Mouse (Mus musculus) spleen, postnatal 14 days (tissue): ENCODE results near the gene Ugcg.

Experiments used
- DNase-seq, 2 experiments: peaks; one replicate each; pipeline ENCODE4 v3.0.0; 2021 to 2022; ENCODE audit warnings: low spot score in 2 of 2

Gene Ugcg

GRCm38 (mm10) chr4:59188802-59189545 is at the start of gene Ugcg:
Gene Ugcg, plus strand, starts transcription at chr4:59189257.
- DNase-seq: peak; percentile 74 to 77

GRCm38 (mm10) chr4:59149043-59149442 is 40.0 kb upstream of the Ugcg start:
- no peak for DNase-seq

GRCm38 (mm10) chr4:59150907-59151306 is 38.1 kb upstream of the Ugcg start:
- no peak for DNase-seq

GRCm38 (mm10) chr4:59151953-59152352 is 37.1 kb upstream of the Ugcg start:
- no peak for DNase-seq

- DNase-seq: no peak
These were observed 32.0 kb upstream of the Ugcg start for GRCm38 (mm10) chr4:59156897-59157592.

- DNase-seq: no peak
These were observed 31.4 kb upstream of the Ugcg start for GRCm38 (mm10) chr4:59157654-59158053.

GRCm38 (mm10) chr4:59160289-59160688 is 28.8 kb upstream of the Ugcg start:
- no peak for DNase-seq

- DNase-seq: no peak
These were observed 27.9 kb upstream of the Ugcg start for GRCm38 (mm10) chr4:59160959-59161670.

- DNase-seq: no peak
These were observed 25.0 kb upstream of the Ugcg start for GRCm38 (mm10) chr4:59164034-59164433.

GRCm38 (mm10) chr4:59167251-59167847 is 21.7 kb upstream of the Ugcg start:
- DNase-seq: no peak

- DNase-seq: no peak
These were observed 19.1 kb upstream of the Ugcg start for GRCm38 (mm10) chr4:59169981-59170380.

- DNase-seq: no peak
These were observed 16.4 kb upstream of the Ugcg start for GRCm38 (mm10) chr4:59172616-59173015.

GRCm38 (mm10) chr4:59173181-59173922 is 15.7 kb upstream of the Ugcg start:
- DNase-seq: no peak

- no peak for DNase-seq
These were observed 14.1 kb upstream of the Ugcg start for GRCm38 (mm10) chr4:59175003-59175402.

- DNase-seq: no peak
These were observed 13.1 kb upstream of the Ugcg start for GRCm38 (mm10) chr4:59175929-59176328.

GRCm38 (mm10) chr4:59177566-59177965 is 11.5 kb upstream of the Ugcg start:
- no peak for DNase-seq

- DNase-seq: no peak
These were observed 7.5 kb upstream of the Ugcg start for GRCm38 (mm10) chr4:59181320-59182271.

- DNase-seq: no peak
These were observed 3.4 kb upstream of the Ugcg start for GRCm38 (mm10) chr4:59185671-59186070.

GRCm38 (mm10) chr4:59187289-59187688 is 1.8 kb upstream of the Ugcg start:
- peak in 1 of 2 experiments; percentile 43 for DNase-seq

GRCm38 (mm10) chr4:59188474-59188801 is 619 bp upstream of the Ugcg start:
- no peak for DNase-seq
